Mouse (Mus musculus): Measurements from ENCODE around the gene Tbc1d2b. TPM values are rescaled to one million over a fixed set of nuclear protein-coding genes. Genes with fewer than 3 reads are reported as not detected.
A peak's percentile ranks its signal among the peaks of the same experiment; 100 is the strongest.

Gene Tbc1d2b
- polyA plus RNA-seq, 1 experiment = 45.5 TPM

- Histone ChIP-seq H3K27ac (ENCODE audit: insufficient read depth, low read length) (no peak overlapping the region), H3K4me3 (ENCODE audit: insufficient read depth, low read length) (no peak overlapping the region)
- TF ChIP-seq POLR2A (IDR thresholded peaks at IDR 0.05; ENCODE audit: low read depth, low read length) = no peak
Observed at GRCm38 (mm10) chr9:90199611-90200010, 71.0 kb downstream of the Tbc1d2b start.

GRCm38 (mm10) chr9:90198531-90199449 lies 71.8 kb downstream of the Tbc1d2b start:
- TF ChIP-seq CTCF (IDR thresholded peaks at IDR 0.05; ENCODE audit: borderline replicate concordance, insufficient read depth, low read length) (no peak), POLR2A (IDR thresholded peaks at IDR 0.05; ENCODE audit: low read depth, low read length) (no peak)
- Histone ChIP-seq H3K27ac (ENCODE audit: insufficient read depth, low read length) (no peak overlapping the region), H3K4me1 (ENCODE audit: control insufficient read depth, insufficient read depth, low read length) (0 out of 2 replicates have a peak, but pooled peaks cover 5% of the 10 kb centered on the region), H3K4me3 (ENCODE audit: insufficient read depth, low read length) (no peak overlapping the region)

More at GRCm38 (mm10) chr9:90199611-90200010, 71.0 kb downstream of the Tbc1d2b start:
- H3K4me1 ChIP-seq (ENCODE audit: control insufficient read depth, insufficient read depth, low read length) = peaks cover 7% of the 10 kb centered on the region; the same call in 1 of the 2 replicates

GRCm38 (mm10) chr9:90197866-90198383 lies 72.7 kb downstream of the Tbc1d2b start:
- no peak overlapping the region for H3K4me3 ChIP-seq (ENCODE audit: insufficient read depth, low read length)
- H3K27ac ChIP-seq (ENCODE audit: insufficient read depth, low read length) = no peak overlapping the region
- H3K4me1 ChIP-seq (ENCODE audit: control insufficient read depth, insufficient read depth, low read length) = 0 out of 2 replicates have a peak, but pooled peaks cover 5% of the 10 kb centered on the region
- TF ChIP-seq CTCF (IDR thresholded peaks at IDR 0.05; ENCODE audit: borderline replicate concordance, insufficient read depth, low read length) = no peak
- no peak for TF ChIP-seq POLR2A (IDR thresholded peaks at IDR 0.05; ENCODE audit: low read depth, low read length)

GRCm38 (mm10) chr9:90197116-90197665 lies 73.4 kb downstream of the Tbc1d2b start:
- no peak overlapping the region for H3K27ac ChIP-seq (ENCODE audit: insufficient read depth, low read length)
- 0 out of 2 replicates have a peak, but pooled peaks cover 5% of the 10 kb centered on the region for H3K4me1 ChIP-seq (ENCODE audit: control insufficient read depth, insufficient read depth, low read length)
- H3K4me3 ChIP-seq (ENCODE audit: insufficient read depth, low read length) = no peak overlapping the region
- TF ChIP-seq CTCF (IDR thresholded peaks at IDR 0.05; ENCODE audit: borderline replicate concordance, insufficient read depth, low read length) (no peak), POLR2A (IDR thresholded peaks at IDR 0.05; ENCODE audit: low read depth, low read length) (no peak)

GRCm38 (mm10) chr9:90196262-90196661 lies 74.3 kb downstream of the Tbc1d2b start:
- Histone ChIP-seq H3K4me3 (ENCODE audit: insufficient read depth, low read length) (no peak overlapping the region), H3K27ac (ENCODE audit: insufficient read depth, low read length) (no peak overlapping the region), H3K4me1 (ENCODE audit: control insufficient read depth, insufficient read depth, low read length) (0 out of 2 replicates have a peak, but pooled peaks cover 2% of the 10 kb centered on the region)
- TF ChIP-seq POLR2A (IDR thresholded peaks at IDR 0.05; ENCODE audit: low read depth, low read length) (no peak), CTCF (IDR thresholded peaks at IDR 0.05; ENCODE audit: borderline replicate concordance, insufficient read depth, low read length) (no peak)

GRCm38 (mm10) chr9:90195000-90195399 lies 75.6 kb downstream of the Tbc1d2b start:
- H3K4me3 ChIP-seq (ENCODE audit: insufficient read depth, low read length) = no peak overlapping the region

GRCm38 (mm10) chr9:90189391-90189790 lies 81.2 kb downstream of the Tbc1d2b start:
- no peak overlapping the region for H3K4me3 ChIP-seq (ENCODE audit: insufficient read depth, low read length)
- no peaks in the 10 kb centered on the region for H3K4me1 ChIP-seq (ENCODE audit: control insufficient read depth, insufficient read depth, low read length)
- H3K27ac ChIP-seq (ENCODE audit: insufficient read depth, low read length) = no peak overlapping the region
- TF ChIP-seq POLR2A (IDR thresholded peaks at IDR 0.05; ENCODE audit: low read depth, low read length) (no peak), CTCF (IDR thresholded peaks at IDR 0.05; ENCODE audit: borderline replicate concordance, insufficient read depth, low read length) (no peak)

More at GRCm38 (mm10) chr9:90195000-90195399, 75.6 kb downstream of the Tbc1d2b start:
- H3K4me1 ChIP-seq (ENCODE audit: control insufficient read depth, insufficient read depth, low read length) = no peaks in the 10 kb centered on the region
- H3K27ac ChIP-seq (ENCODE audit: insufficient read depth, low read length) = no peak overlapping the region
- TF ChIP-seq CTCF (IDR thresholded peaks at IDR 0.05; ENCODE audit: borderline replicate concordance, insufficient read depth, low read length) = 0 out of 2 replicates have a peak, but pooled peaks have one; percentile 18
- no peak for TF ChIP-seq POLR2A (IDR thresholded peaks at IDR 0.05; ENCODE audit: low read depth, low read length)

- Histone ChIP-seq H3K27ac (ENCODE audit: insufficient read depth, low read length) (no peak overlapping the region), H3K4me3 (ENCODE audit: insufficient read depth, low read length) (no peak overlapping the region), H3K4me1 (ENCODE audit: control insufficient read depth, insufficient read depth, low read length) (no peaks in the 10 kb centered on the region)
- TF ChIP-seq CTCF (IDR thresholded peaks at IDR 0.05; ENCODE audit: borderline replicate concordance, insufficient read depth, low read length) (no peak), POLR2A (IDR thresholded peaks at IDR 0.05; ENCODE audit: low read depth, low read length) (no peak)
Observed at GRCm38 (mm10) chr9:90188893-90189292, 81.7 kb downstream of the Tbc1d2b start.

- Histone ChIP-seq H3K4me3 (ENCODE audit: insufficient read depth, low read length) (no peak overlapping the region), H3K27ac (ENCODE audit: insufficient read depth, low read length) (no peak overlapping the region), H3K4me1 (ENCODE audit: control insufficient read depth, insufficient read depth, low read length) (0 out of 2 replicates have a peak, but pooled peaks cover 5% of the 10 kb centered on the region)
- TF ChIP-seq POLR2A (IDR thresholded peaks at IDR 0.05; ENCODE audit: low read depth, low read length) = no peak
- no peak for TF ChIP-seq CTCF (IDR thresholded peaks at IDR 0.05; ENCODE audit: borderline replicate concordance, insufficient read depth, low read length)
Observed at GRCm38 (mm10) chr9:90185356-90185910, 85.2 kb downstream of the Tbc1d2b start.
